Mouse (Mus musculus) thymus, postnatal 0 days (tissue): Measurements from ENCODE around the gene Rab8b. TPM values are rescaled to one million over a fixed set of nuclear protein-coding genes. Genes with fewer than 3 reads are reported as not detected.
"Not testable (repeated sequence)": the region's sequence is repeated elsewhere in the genome, so short reads cannot be mapped to it uniquely, and the experiment has no call there.

Source experiments
- DNase-seq: peaks from one replicate; pipeline ENCODE4 v3.0.0-alpha.2; 2015; ENCODE audit warnings: low spot score
- polyA plus RNA-seq: library from polyadenylated mRNA; unstranded; fragments of >200 nt; fragmentation: Nextera tagmentation; extraction: Ambion mirVana; gene quantifications from 2 replicates; pipeline ENCODE4 v1.2.1, GENCODE M21; 2015

Rab8b gene
- polyA plus RNA-seq, 1 experiment from 2014 or later = 25.8 TPM

DNA sequence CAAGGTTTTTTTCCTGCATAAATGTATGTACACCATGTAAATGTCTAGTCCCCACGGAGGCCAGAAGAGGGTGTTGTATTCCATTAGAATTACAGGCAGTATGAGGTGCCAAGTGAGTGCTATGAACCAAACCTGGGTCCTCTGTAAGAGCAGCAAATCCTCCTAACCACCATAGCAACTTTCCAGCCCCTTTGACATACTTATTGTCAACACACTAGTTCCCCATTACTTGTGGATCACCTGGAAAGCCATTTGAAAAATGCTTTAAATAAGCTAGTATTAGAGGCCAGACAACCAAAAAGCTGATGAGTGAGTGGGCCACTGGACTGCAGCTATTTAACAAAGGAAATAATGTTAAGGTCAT lies 1.6 kb downstream of the Rab8b start:
- no peak for DNase-seq

DNA sequence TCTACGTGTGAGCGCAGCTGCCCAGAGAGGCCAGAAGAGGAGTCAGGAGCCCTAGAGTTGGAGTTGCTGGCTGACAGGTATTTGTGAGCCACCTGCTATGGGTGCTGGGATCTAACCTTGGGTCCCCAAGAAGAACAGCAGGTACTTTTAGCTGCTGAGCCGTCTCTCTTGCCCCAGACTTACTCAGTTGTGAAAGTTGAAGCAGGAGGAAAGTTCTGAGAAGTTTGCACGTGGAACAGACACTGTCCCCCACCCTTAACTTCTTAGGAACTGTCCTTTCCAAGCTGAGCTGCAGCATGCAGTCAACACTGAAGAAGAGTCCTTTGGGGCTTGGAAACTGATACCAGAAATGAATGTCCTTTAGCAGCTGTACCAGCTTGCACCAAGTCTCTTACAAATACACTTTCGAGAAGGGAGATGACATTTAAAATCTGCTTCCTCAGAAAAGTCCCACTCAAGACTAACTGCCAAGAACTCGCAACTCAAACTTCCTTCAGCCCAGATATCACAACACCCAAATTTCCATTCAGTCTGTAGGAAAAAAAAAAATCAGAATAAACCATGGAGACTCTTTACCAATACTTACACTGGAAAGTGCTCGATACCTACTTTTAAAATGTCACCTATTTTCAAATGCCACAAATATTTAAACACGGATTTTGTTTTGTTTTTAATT lies 2.1 kb downstream of the Rab8b start:
- no peak for DNase-seq

DNA sequence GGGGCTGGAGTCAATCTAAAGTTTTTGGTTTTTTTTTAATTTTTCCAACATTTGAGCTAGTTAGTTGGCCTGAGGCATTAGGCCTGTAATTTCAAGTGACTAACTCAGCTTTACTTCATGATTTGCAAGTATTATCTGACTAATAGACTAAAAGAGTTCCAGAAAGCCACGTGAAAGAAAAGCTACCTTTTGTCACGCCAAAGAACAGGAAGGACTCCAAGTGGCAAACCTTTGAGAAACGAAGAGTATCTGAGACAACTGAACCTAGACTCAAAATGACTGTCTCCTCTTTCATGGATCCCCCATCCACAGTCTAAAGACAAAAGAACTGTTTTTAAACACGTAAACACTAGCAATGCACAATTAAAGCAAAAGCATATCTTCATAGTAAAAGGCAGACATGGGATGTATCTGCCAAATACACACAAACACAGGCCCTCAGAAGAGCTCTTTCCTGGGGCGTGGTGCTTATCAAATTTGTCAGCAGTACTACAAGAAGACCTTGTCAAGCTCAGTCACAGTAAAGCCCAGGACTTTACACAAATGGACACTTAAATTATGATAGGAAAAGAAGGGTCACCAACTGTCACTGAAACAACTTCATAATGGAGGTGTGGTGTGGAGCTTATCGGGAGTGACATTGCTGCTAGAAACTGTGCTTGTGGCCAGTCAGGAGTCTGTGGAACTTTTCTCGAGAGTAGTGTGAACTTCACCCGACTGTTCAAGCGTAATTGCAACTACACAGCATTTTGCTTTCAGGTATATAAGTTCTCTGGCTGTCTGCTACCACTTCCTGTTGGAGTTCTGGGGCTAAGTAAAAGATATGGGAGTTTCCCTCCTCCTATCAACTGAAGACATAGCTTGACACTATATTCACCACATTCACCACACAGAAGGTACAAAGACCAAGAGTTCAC lies 3.4 kb downstream of the Rab8b start:
- peak; percentile 68 for DNase-seq

DNA sequence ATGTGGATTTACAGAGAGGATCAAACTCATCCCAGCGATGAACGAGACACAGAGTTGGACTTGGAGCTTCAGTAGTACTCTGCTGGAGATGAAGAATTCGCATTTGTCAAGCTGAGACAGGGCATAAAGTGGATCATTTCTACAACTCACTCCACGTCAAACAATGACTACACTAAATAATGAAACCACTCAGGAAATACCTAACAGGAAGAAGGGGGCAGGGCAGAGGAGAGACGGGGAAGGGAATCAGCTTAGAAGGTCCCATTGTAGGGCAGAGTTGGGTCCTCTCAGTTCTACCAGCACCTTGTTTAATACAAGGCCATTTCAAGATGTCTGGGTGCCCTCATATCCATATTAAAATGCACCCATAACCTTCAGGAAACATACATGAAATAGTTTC lies 4.1 kb downstream of the Rab8b start:
- DNase-seq = peak; percentile 59

DNA sequence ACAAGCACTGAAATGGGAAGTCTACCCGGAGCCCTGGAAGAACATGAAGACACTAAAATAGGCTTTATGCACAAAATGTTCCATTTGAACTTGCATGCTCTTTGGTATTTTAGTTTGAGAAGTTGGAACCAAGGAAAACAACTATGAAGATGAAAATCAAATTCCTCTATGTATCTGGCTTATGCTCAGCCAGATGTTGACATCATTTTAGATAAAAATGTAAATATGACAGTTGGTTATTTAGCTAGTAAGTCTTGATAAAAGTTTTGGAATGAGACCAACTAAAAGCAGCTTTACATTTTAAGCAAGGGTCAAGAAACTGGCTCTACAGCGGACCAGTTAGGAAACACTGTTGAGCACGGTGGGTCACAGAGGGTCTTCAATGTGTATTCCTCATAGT lies 4.9 kb downstream of the Rab8b start:
- DNase-seq = no peak

DNA sequence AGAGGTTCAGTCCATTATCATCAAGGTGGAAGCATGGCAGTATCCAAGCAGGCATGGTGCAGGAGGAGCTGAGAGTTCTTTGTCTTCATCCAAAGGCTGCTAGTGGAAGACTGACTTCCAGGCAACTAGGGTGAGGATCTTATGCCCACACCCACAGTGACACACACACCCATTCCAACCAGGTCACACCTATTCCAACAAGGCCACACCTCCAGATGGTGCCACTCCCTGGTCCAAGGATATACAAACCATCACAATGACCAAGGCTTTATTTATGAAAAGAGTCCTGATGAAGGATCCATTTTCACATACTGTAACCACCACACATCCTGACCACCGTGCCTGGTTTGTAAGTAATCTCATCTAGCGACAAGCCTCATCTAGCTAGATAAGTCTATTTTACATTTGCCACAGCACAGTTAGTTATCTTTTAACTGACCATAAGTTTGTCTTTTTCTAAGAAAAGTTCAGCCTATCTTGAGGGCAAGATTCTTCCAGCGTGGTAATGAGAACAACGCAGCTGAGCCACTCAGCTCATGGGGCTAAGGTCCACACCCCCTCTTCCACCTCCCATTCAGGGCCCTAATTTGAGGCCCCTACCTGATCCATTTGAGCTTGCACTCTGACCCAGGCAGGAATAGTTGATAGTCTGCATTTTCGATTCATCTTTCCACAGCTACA lies 6.1 kb downstream of the Rab8b start:
- not testable (repeated sequence) for DNase-seq

DNA sequence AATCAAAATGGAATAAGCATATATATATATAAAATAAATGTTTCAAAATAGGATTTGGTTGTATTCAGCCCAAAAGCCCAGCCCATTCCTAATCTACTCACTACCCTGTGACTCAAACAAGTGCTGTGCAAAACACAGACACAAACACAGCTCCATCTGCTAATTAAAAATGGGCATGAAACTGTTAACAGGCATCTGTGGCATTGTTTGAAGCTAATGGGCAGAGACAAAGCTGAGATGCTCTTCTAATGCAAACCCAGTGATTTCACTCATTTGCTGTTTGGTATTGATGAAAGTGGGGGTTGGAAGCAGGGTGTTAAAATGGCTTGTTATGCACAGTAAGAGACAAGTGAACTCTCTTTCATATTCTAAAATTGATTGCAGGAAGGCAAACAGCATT lies 7.2 kb downstream of the Rab8b start:
- no peak for DNase-seq

DNA sequence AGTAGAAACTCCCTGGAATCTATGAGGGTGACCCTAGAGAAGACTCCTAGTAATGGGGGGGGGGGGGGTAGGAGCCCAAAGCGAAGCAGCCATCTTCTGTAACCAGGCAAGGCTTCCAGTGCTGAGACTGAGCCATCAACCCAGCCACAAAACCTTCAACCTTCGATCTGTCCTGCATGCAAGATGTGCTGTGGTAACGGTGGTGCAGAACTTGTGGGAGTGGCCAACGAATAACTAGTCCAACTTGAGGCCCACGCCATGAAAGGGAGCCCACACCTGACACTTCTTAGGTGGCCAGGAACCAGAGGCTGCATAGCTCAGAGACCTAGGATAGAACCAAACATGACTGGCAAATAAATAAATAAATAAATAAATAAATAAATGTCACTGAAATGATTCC lies 8.8 kb downstream of the Rab8b start:
- peak; percentile 35 for DNase-seq

DNA sequence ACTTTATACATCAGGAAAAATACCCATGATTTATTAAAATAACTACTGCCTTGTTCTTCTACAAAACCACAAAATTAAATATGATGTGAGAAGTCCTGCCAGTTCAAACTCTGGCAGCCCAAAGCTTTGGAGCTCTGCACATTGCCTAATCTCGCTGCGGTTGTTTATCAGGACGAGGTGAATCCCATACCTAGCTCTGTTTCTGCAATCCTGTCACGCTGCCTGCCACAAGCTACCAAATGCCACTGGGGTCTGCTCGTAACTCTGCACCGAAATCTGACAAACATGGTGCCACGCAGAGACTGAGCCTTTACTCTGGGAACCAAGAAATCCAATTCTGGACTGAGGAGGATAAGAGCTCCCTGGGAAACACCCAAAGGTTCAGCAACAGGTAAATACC lies 9.6 kb downstream of the Rab8b start:
- no peak for DNase-seq

DNA sequence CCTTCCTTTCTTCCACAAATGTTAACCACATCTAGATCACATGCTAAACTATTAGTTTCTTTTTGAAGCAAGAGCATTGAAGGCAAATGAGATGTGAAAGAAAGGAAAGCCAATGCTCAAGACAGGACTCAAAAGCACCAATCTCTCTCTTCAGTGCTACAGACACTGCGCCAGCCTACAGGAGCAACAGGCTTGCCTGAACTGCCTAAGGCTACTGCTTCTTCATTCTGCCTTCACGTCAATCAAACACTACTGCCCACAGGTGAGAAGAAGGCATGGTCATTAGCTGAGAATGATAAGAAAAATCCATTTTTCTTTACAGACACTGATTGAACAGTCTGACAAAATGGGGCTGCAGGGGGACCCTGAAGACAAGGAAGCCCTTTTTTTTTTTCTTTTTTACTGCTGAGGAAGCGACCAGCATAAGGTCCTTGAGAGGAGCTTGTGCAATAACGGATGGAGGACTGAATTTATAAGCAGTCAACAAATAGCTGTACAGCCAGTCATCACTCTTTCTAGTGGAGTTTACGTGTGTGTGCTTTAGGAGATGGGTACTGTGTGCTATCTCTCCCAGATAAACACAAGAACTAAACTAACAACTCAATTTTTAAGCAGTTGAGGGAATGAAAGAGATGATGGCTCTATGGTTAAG lies 11.6 kb downstream of the Rab8b start:
- no peak for DNase-seq

DNA sequence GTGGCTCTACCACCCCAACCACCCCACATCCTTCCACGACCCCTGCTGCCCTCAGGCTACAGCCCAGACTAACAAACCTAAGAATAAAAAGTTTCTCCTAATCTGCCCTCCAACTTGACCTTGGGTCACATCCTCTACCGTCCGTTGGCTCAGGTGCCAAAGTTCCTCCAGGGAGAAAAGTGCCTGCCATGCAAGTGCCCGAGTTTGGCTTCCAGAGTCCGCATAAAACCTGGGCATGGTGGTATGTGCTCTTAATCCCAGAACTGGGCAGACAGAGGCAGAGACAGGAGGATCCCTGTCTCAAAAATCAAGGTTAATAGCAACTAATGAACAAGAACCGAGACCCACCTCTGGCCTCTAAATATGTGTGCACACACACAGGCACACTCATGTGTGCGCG lies 12.4 kb downstream of the Rab8b start:
- no peak for DNase-seq

DNA sequence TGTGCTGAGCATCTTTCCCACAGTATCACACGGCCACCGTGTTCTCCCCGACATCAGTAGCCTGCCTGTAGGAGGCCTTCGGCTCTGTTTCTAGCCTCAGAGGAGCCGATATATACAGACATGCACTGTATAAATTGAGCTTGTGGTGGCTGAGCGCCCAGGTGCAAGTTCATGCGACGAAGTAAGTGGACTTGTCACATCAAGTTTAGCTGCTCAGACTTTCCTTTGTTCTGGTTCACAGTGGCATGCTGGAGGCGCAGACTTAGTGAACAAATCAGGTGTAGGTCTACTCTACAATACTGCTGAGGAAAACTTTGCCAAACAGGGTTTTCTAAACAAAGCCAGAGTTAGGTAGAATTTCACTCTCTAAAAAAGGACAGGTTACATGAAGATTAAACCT lies 13.5 kb downstream of the Rab8b start:
- DNase-seq = peak; percentile 65

DNA sequence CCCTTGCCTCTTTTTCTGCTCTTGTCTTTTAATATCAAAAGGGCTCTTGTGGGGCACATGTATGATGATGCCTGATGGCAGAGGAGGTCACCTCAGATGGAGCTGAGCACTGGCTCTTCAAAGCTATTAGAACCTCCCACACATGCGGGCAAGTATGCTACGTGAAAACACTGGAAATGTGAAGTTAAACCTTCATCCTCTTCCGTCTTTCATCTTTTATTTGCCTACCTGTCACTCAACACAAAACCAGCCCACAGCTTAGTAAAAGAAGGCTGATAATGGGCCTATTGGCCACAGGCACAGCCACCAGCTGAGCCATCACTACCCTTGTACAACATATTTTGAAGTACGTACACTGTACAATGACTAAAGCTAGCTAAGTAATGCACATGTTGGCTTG lies 20.0 kb downstream of the Rab8b start:
- DNase-seq = no peak

DNA sequence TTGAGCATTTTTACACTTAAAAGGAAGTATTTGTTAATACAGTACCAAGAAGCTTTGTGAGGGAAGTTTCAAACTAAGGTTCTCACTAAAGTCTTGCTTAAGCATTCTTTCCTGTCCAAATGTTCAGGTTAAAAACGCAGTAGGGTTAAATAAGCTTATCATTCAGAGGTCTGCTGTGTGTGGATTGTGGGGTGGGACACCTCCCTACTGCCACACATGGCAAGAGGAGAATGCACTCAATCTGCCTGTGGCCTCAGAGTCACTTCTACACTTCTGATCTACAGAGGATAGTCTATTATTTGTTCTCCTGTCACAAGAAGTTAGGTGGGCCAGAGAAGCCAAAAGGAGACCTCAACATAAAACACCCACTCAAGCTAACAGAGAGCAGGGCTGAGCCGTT lies 20.4 kb downstream of the Rab8b start:
- no peak for DNase-seq

DNA sequence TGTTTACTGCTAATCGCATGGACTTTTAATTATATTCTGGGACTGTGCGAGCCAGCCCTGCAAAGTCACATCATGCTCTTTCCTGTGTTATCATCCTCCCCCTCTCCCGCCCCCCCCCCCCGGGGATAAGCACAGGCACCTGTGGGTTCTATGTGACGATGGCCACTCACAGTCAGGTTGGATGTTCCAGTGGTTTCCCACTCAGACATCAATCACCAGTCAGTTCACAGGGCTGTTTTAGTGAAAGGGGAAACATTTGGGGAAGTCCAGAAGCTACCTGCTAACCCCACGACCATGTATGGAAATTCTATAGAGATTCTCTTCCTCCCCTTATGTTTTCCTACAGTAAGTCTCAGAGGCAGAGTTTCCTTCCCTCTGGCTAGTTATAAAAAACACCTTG lies 21.6 kb downstream of the Rab8b start:
- DNase-seq = no peak

DNA sequence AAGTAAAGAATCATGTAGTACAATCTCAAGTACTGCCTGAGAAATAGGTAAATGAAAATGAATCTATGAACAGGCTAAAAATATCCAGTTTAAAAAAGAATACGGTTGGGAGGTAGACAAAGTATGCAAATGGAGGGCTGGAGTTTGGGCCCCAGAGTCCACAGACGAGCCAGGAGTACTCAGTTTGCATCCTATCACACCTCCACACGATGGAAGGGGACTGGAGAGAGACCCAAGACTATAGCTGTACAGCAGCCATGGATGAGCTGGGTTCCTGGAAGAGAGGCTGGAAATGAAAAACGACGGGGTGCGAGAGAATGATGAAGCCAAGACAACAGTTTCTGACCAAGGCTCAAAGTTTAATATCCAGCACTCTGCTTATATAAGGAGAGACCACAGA lies 22.5 kb downstream of the Rab8b start:
- no peak for DNase-seq

DNA sequence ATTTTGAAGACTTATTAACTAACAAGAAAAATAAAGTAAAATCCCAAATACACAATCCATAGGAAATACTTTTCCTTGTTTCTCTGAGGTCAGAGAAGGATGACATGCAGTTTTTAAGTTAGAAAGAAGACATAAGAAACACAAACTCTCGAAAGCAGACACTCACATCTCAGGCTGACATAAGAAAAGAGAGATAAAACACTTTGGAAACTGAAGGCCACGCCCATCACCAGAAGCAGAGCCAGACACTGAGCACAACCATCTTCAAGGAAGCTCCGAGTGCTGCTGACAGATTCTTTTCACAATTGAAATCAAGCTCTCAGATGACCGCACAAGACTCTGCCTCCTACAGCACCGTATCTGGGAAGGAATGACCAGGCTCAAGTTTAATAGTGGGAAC lies 23.5 kb downstream of the Rab8b start:
- DNase-seq = no peak

DNA sequence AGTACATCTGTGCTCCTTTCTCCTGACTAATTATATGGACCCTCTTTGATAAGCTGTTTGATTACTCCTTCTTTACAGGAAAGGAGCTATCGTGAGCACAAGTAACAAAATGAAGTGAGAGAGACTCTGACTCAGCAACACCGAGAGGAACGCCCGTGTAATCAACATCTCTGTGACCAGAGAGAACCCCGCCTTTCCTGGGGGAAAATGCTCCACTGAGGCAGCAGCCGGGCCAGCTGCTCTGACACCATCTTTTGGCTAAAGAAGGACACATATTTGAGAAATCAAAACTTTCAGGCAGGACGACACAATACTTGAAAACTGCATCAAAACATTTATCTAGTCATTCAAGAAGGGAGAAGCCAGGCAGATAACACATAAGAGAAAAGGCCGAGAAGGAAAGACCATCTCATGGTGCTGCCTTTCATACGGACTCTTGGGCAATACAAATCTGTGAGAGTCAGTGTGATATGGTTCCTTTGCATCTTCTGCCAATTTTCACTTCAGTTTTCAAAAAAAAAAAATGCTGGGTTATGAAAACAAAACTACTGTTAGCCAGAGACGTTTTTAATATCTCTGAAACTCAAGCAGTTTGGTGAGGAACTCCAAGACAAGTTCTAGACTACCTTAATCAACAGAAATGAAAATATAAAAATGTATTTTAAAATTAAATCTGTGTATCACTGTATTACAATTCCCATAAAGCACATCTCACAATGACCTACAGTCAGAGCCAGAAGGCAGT lies 24.3 kb downstream of the Rab8b start:
- DNase-seq = no peak

DNA sequence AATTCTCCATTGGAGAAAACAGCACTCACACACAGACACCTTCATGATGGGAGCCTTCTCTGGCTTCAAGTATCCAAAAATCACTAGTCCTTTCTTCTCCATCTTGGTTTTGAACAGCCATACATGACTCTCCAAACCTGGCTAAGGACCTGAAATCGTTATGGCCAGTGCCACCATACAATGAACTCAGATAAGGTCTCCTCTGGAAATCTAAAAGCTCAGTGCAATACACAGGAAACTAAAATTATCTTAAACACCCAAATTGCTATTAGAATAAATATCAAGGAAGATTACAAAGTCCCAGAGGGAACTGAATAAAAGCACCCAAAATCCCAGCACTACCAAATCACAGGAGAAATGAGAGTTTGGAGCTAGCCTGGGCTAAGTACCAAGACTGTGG lies 25.1 kb downstream of the Rab8b start:
- no peak for DNase-seq

DNA sequence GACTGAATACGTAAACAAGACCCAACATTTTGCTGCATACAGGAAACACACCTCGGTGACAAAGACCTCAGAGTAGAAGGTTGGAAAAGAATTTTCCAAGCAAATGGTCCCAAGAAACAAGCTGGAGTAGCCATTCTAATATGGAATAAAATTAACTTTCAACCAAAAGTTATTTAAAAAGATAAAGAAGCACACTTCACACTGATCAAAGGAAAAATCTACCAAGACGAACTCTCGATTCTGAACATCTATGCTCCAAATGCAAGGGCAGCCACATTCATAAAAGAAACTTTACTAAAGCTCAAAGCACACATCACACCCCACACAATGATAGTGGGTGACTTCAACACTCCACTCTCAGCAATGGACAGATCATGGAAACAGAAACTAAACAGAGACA lies 27.0 kb downstream of the Rab8b start:
- not testable (repeated sequence) for DNase-seq

DNA sequence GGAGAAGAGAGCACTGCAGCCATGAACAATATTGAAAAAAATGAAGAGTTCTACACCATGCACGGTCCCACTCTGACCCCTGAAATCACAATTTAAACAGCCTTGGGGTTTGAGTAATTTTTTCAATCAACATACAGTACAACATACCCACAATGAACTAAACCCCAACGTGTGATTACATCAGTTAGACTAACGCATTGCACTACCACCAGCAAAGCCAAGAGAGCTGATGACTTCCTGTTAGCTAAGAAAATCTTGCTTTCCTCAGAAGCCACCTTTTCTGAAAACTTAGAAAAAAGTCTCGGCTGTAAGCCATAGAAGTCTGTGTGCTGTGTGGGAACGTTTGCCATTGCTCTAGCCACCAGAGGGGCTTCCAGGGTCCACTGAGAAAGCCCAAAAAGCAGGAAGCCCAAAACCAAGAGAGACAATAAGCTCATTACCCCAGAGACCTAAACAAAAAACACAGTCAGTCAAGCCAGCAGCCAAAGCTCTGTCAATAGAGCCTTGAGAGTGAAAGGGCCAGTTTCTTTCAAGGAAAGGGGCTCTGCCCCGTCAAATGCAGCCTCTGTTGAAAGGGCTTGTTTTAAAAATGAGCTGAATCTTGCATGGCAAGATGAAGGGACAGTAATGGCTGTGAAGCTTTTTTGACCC lies 31.4 kb downstream of the Rab8b start:
- DNase-seq = peak; percentile 37
